Mouse (Mus musculus): ENCODE measurements around the gene Pth2.

GRCm38 (mm10) chr7:45164833-45165232 lies 16.0 kb upstream of the Pth2 start:
- TF ChIP-seq ZNF384 (IDR thresholded peaks at IDR 0.05; ENCODE audit: low read depth, low read length) (no peak), HCFC1 (IDR thresholded peaks at IDR 0.05; ENCODE audit: borderline replicate concordance, insufficient read depth, low read length) (no peak), MAFK (IDR thresholded peaks at IDR 0.05; ENCODE audit: insufficient read depth, low read depth, low read length) (no peak), ZC3H11A (IDR thresholded peaks at IDR 0.05; ENCODE audit: borderline replicate concordance, low read depth, low read length) (no peak), CHD2 (IDR thresholded peaks at IDR 0.05; ENCODE audit: low read depth, low read length) (no peak)

All from ES-E14 (cell line).